Comparison of ENCODE assay signal across 14 mouse cellular contexts in the genomic region with DNA sequence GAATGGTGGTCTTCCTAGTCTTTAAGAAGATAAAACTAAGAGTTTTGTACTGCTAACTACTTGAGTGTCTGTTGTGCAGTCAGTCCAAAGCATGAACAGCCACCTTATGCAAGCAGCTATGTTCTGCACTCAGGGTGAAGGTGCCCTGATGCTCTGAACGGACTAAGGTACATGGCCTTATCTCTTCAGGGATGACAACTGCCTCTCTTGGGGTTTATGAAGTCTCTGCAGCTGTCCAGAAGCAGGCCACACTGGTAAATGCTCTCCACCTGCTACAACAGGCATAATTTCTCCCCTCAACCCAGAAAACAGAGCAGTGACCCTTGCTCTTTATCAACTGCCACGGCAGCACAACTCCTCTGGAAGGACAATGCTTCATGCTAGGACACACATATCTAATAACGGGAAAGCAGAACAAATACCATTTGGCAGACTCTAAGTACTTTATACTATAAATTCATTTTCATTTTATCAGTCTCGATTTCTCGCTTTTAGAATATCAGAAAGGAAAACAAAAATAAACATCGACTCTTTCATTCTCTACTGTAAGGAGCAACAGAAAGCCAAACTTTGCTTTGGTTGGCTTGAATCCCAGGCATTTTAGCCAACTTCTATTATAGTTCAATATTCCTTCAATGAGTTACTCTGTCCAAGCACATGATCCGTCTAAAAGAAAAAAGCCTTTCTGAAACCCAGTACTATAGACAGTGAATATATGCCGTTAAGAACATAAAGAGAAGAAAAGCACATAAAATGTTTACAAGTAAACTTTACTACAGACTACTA. TPM values are rescaled to one million over a fixed set of nuclear protein-coding genes. Genes with fewer than 3 reads are reported as not detected.
DNase-seq lines count a peak whose midpoint lies in the region; ATAC-seq and TF ChIP-seq lines count a peak whose summit lies in the region.
"Had no signal": no experiment of that assay in that cellular context is flagged by ENCODE, and none has a peak within 500 bp of the region (broad histone marks: within the 10 kb centered on the region; RNA-seq: fewer than 3 reads in every experiment).

No protein-coding gene starts in this region.

- no peaks in the 10 kb centered on the region for H3K9me3 ChIP-seq in heart, embryonic 10.5 days
- H3K9me3 ChIP-seq in lung, embryonic 14.5 days (ENCODE audit: low read depth, low read length), result no peaks in the 10 kb centered on the region
- no peaks in the 10 kb centered on the region for H3K9me3 ChIP-seq in lung, postnatal 0 days (ENCODE audit: low read length)
- no peaks in the 10 kb centered on the region for H3K9me3 ChIP-seq in liver, embryonic 15.5 days (replicated peaks)
- H3K9me3 ChIP-seq: heart, embryonic 15.5 days; lung, embryonic 15.5 days had no signal

- no peak for TF ChIP-seq EP300 in lung, postnatal 0 days (IDR thresholded peaks at IDR 0.05)

- no peak for DNase-seq in heart, embryonic 10.5 days (ENCODE audit: low spot score)
- no peak for DNase-seq in heart, adult 9 months (ENCODE audit: low spot score in 2 of 2)
- DNase-seq in lung, embryonic 14.5 days, result peak; percentile 46
- DNase-seq in lung, postnatal 0 days (ENCODE audit: low spot score), result no peak
- DNase-seq in c-Kit-negative CD71-positive TER-119-positive erythroid progenitor cells, embryonic 14.5 days (ENCODE audit: low read depth, low spot score), result peak; percentile 37
- DNase-seq in cerebellum, adult 9-10 months, result no peak
- DNase-seq in lung, adult 2 months, result no peak
- DNase-seq: adrenal gland, adult 2 months; spleen, adult 18-20 months; thymus, postnatal 4 days had no signal

- TF ChIP-seq CTCF in lung, embryonic 14.5 days (IDR thresholded peaks at IDR 0.05; ENCODE audit: low read depth), result no peak
- TF ChIP-seq CTCF in lung, postnatal 0 days (IDR thresholded peaks at IDR 0.05), result no peak
- no peak for TF ChIP-seq CTCF in lung, adult 2 months (IDR thresholded peaks at IDR 0.05; ENCODE audit: insufficient read depth, low read length)

- H3K4me1 ChIP-seq in heart, embryonic 10.5 days, result peaks cover 51% of the 10 kb centered on the region
- H3K4me1 ChIP-seq in lung, embryonic 14.5 days (ENCODE audit: insufficient read depth), result peaks cover 10% of the 10 kb centered on the region
- H3K4me1 ChIP-seq in lung, postnatal 0 days (ENCODE audit: insufficient read depth, low read depth, low read length), result peaks cover 13% of the 10 kb centered on the region; the same call in 1 of the 2 replicates
- H3K4me1 ChIP-seq in liver, embryonic 15.5 days (replicated peaks), result peaks cover 69% of the 10 kb centered on the region
- H3K4me1 ChIP-seq in lung, adult 2 months (ENCODE audit: control insufficient read depth, insufficient read depth, low read length), result peaks cover 18% of the 10 kb centered on the region

- no peak overlapping the region for H3K9ac ChIP-seq in lung, embryonic 14.5 days
- no peak overlapping the region for H3K9ac ChIP-seq in lung, postnatal 0 days (replicated peaks; ENCODE audit: low read depth)
- no peak overlapping the region for H3K9ac ChIP-seq in liver, embryonic 15.5 days
- H3K9ac ChIP-seq: heart, embryonic 15.5 days; lung, embryonic 15.5 days had no signal

- H3K36me3 ChIP-seq in heart, embryonic 10.5 days, result no peaks in the 10 kb centered on the region
- H3K36me3 ChIP-seq in lung, embryonic 14.5 days (ENCODE audit: insufficient read depth), result no peaks in the 10 kb centered on the region
- H3K36me3 ChIP-seq in lung, postnatal 0 days (ENCODE audit: insufficient read depth, low read length), result no peaks in the 10 kb centered on the region
- H3K36me3 ChIP-seq in liver, embryonic 15.5 days (replicated peaks), result no peaks in the 10 kb centered on the region
- H3K36me3 ChIP-seq: heart, embryonic 15.5 days; lung, embryonic 15.5 days had no signal

- H3K27ac ChIP-seq in heart, embryonic 10.5 days, result 0 out of 2 replicates have a peak overlapping the region, but pooled peaks have one; percentile 16
- no peak overlapping the region for H3K27ac ChIP-seq in lung, embryonic 14.5 days (ENCODE audit: low read depth)
- no peak overlapping the region for H3K27ac ChIP-seq in lung, postnatal 0 days (ENCODE audit: low read length)
- peak overlapping the region; percentile 80 for H3K27ac ChIP-seq in liver, embryonic 15.5 days (replicated peaks)
- H3K27ac ChIP-seq: heart, embryonic 15.5 days; lung, embryonic 15.5 days; stomach, postnatal 0 days had no signal

- 62% methylated on average over 8 of the region's 8 CpGs for WGBS in heart, embryonic 10.5 days
- 36% methylated on average over 8 of the region's 8 CpGs for WGBS in lung, embryonic 14.5 days
- WGBS in lung, postnatal 0 days, result 45% methylated on average over 8 of the region's 8 CpGs
- 41% methylated on average over 8 of the region's 8 CpGs for WGBS in liver, embryonic 15.5 days (ENCODE audit: insufficient replicate concordance)
- WGBS in lung, adult 2 months, result 40% methylated on average over 8 of the region's 8 CpGs

- ATAC-seq in lung, embryonic 14.5 days (ENCODE audit: insufficient read depth), result no peak
- no peak for ATAC-seq in lung, postnatal 0 days
- no peak for ATAC-seq in liver, embryonic 15.5 days (ENCODE audit: insufficient read depth)

- peak overlapping the region; percentile 2; the same call in 1 of the 2 replicates for H3K4me2 ChIP-seq in lung, embryonic 14.5 days
- no peak overlapping the region for H3K4me2 ChIP-seq in lung, postnatal 0 days (replicated peaks; ENCODE audit: low read depth, low read length)
- H3K4me2 ChIP-seq in liver, embryonic 15.5 days, result peak overlapping the region; percentile 45
- H3K4me2 ChIP-seq: heart, embryonic 15.5 days; lung, embryonic 15.5 days had no signal

- H3K4me3 ChIP-seq in heart, embryonic 10.5 days, result no peak overlapping the region
- H3K4me3 ChIP-seq in lung, embryonic 14.5 days (ENCODE audit: low read depth, low read length), result no peak overlapping the region
- no peak overlapping the region for H3K4me3 ChIP-seq in lung, postnatal 0 days (ENCODE audit: low read depth, low read length)
- H3K4me3 ChIP-seq in liver, embryonic 15.5 days (replicated peaks), result 0 out of 2 replicates have a peak overlapping the region, but pooled peaks have one; percentile 3
- H3K4me3 ChIP-seq in lung, adult 2 months (replicated peaks; ENCODE audit: extremely low read depth, low read depth, low read length), result no peak overlapping the region
- H3K4me3 ChIP-seq: heart, embryonic 15.5 days; lung, embryonic 15.5 days had no signal

- no peak for TF ChIP-seq POLR2A in lung, adult 2 months (IDR thresholded peaks at IDR 0.05; ENCODE audit: borderline replicate concordance, extremely low read depth, low read depth, low read length)

- H3K27me3 ChIP-seq in heart, embryonic 10.5 days (ENCODE audit: insufficient read depth, poor library complexity, severe bottlenecking), result no peaks in the 10 kb centered on the region
- H3K27me3 ChIP-seq in lung, embryonic 14.5 days (ENCODE audit: insufficient read depth, low read length), result no peaks in the 10 kb centered on the region
- H3K27me3 ChIP-seq in lung, postnatal 0 days (replicated peaks; ENCODE audit: insufficient read depth, low read length), result no peaks in the 10 kb centered on the region
- H3K27me3 ChIP-seq in liver, embryonic 15.5 days, result no peaks in the 10 kb centered on the region
- H3K27me3 ChIP-seq: heart, embryonic 15.5 days; lung, embryonic 15.5 days had no signal

RNA-seq across cellular contexts. Expression of gene Fbxw4, which starts 3.1 kb away (rescaled TPM):
- 5.5 and 6.0 TPM in 2 replicates for polyA plus RNA-seq in heart, embryonic 10.5 days (2016; fragmentation: Nextera tagmentation; extraction: Ambion mirVana)
- polyA plus RNA-seq in lung, embryonic 14.5 days (2014; fragmentation: Nextera tagmentation; extraction: Ambion mirVana), result 5.1 and 7.5 TPM in 2 replicates
- 2.9 and 4.6 TPM in 2 replicates for polyA plus RNA-seq in lung, postnatal 0 days (2015; fragmentation: Nextera tagmentation; extraction: Ambion mirVana)
- polyA plus RNA-seq in liver, embryonic 15.5 days (2015; fragmentation: Nextera tagmentation; extraction: Ambion mirVana), result 2.4 and 3.5 TPM in 2 replicates
- 95.0 and 99.6 TPM in 2 replicates for polyA plus RNA-seq in lung, adult 2 months (2012; rRNA removed)

Comparison
In these comparisons a context has a peak if more than half of its experiments do, and no peak if none do; other contexts are left out.
1. DNase-seq: peak in lung, embryonic 14.5 days (single experiment) and c-Kit-negative CD71-positive TER-119-positive erythroid progenitor cells, embryonic 14.5 days (single experiment); none in heart, embryonic 10.5 days (single experiment), heart, adult 9 months (0 of 2), lung, postnatal 0 days (single experiment), cerebellum, adult 9-10 months (single experiment) and lung, adult 2 months (single experiment).
2. RNA of gene Fbxw4, which starts 3.1 kb away (polyA plus RNA-seq): 95.0 to 99.6 TPM in lung, adult 2 months; 5.1 to 7.5 TPM in lung, embryonic 14.5 days, 5.5 to 6.0 TPM in heart, embryonic 10.5 days, 2.9 to 4.6 TPM in lung, postnatal 0 days and 2.4 to 3.5 TPM in liver, embryonic 15.5 days; every median in the first group is over 10 times any median in the second.
3. H3K27ac ChIP-seq: peak in heart, embryonic 10.5 days (single experiment) and liver, embryonic 15.5 days (single experiment); none in lung, embryonic 14.5 days (single experiment) and lung, postnatal 0 days (single experiment).